Mouse (Mus musculus) liver, embryonic 15.5 days (tissue): ENCODE measurements at regions not wholly inside any gene's neighbourhood (a gene's known extent, or its start where the extent isn't known, plus 50 kb on each side); places are given as distances from the start of the nearest gene placed in this dataset.

Experiments used
- ATAC-seq: fragments of 200-750 bp; cut with Nextera tagmentation; 2 replicates; pipeline ENCODE4 v1.8.0; 2017; ENCODE audit warnings: moderate number of reproducible peaks, mild to moderate bottlenecking, moderate library complexity; ENCODE audit not compliant: insufficient read depth
- H3K27ac ChIP-seq: fragments of 300-500 bp; sonication (generic); replicated peaks from 2 replicates; pipeline ENCODE4 v1.5.1; 2015; ENCODE audit warnings: mild to moderate bottlenecking, inconsistent platforms
- H3K27me3 ChIP-seq: fragments of 300-500 bp; sonication (generic); 2 replicates; pipeline ENCODE4 v1.6.1; 2015; ENCODE audit warnings: mild to moderate bottlenecking, inconsistent platforms
- H3K36me3 ChIP-seq: fragments of 300-500 bp; sonication (generic); replicated peaks from 2 replicates; pipeline ENCODE4 v1.6.1; 2015; ENCODE audit warnings: moderate library complexity, mild to moderate bottlenecking, inconsistent platforms
- H3K4me1 ChIP-seq: fragments of 300-500 bp; sonication (generic); replicated peaks from 2 replicates; pipeline ENCODE4 v1.6.1; 2015; ENCODE audit warnings: inconsistent platforms
- H3K4me2 ChIP-seq: fragments of 300-500 bp; sonication (generic); 2 replicates; pipeline ENCODE4 v1.6.1; 2015; ENCODE audit warnings: moderate library complexity, mild to moderate bottlenecking, inconsistent platforms
- H3K4me3 ChIP-seq: fragments of 300-500 bp; sonication (generic); replicated peaks from 2 replicates; pipeline ENCODE4 v1.5.1; 2015; ENCODE audit warnings: mild to moderate bottlenecking, inconsistent platforms
- H3K9ac ChIP-seq: fragments of 300-500 bp; sonication (generic); 2 replicates; pipeline ENCODE4 v1.6.1; 2015; ENCODE audit warnings: moderate library complexity, mild to moderate bottlenecking, inconsistent platforms
- H3K9me3 ChIP-seq: fragments of 300-500 bp; sonication (generic); replicated peaks from 2 replicates; pipeline ENCODE4 v1.6.1; 2016; ENCODE audit warnings: inconsistent platforms
- WGBS: fragments of 180-500 bp; shearing (Covaris S2); methylation state at CpG from one replicate; pipeline ENCODE4 v1.1.7; 2015; ENCODE audit warnings: mixed read lengths; ENCODE audit not compliant: insufficient replicate concordance; 5-methylcytosine and 5-hydroxymethylcytosine counted together

- H3K9me3 ChIP-seq = no peaks in the 10 kb centered on the region
- no peak for ATAC-seq
- 11% methylated on average over 3 of the region's 3 CpGs for WGBS
Observed at GRCm38 (mm10) chr14:53881304-53881703, 372.6 kb downstream of the Dad1 start.

GRCm38 (mm10) chr14:53876581-53876980, 377.3 kb downstream of the Dad1 start:
- Histone ChIP-seq H3K27me3 (0 out of 2 replicates have a peak, but pooled peaks cover 8% of the 10 kb centered on the region), H3K27ac (no peak overlapping the region), H3K4me3 (no peak overlapping the region), H3K4me1 (no peaks in the 10 kb centered on the region), H3K4me2 (no peak overlapping the region), H3K36me3 (no peaks in the 10 kb centered on the region), H3K9ac (no peak overlapping the region), H3K9me3 (no peaks in the 10 kb centered on the region)
- no peak for ATAC-seq
- 61% methylated on average over 7 of the region's 7 CpGs for WGBS

More at GRCm38 (mm10) chr14:53881304-53881703, 372.6 kb downstream of the Dad1 start:
- no peaks in the 10 kb centered on the region for H3K36me3 ChIP-seq
- H3K27ac ChIP-seq = no peak overlapping the region
- H3K4me1 ChIP-seq = no peaks in the 10 kb centered on the region
- H3K27me3 ChIP-seq = 0 out of 2 replicates have a peak, but pooled peaks cover 3% of the 10 kb centered on the region
- no peak overlapping the region for H3K9ac ChIP-seq
- no peak overlapping the region for H3K4me2 ChIP-seq
- no peak overlapping the region for H3K4me3 ChIP-seq

- H3K36me3 ChIP-seq = no peaks in the 10 kb centered on the region
- no peak overlapping the region for H3K9ac ChIP-seq
- WGBS = 43% methylated on average over 6 of the region's 6 CpGs
- 0 out of 2 replicates have a peak, but pooled peaks cover 8% of the 10 kb centered on the region for H3K27me3 ChIP-seq
- no peaks in the 10 kb centered on the region for H3K4me1 ChIP-seq
- no peak for ATAC-seq
- H3K4me2 ChIP-seq = no peak overlapping the region
- no peaks in the 10 kb centered on the region for H3K9me3 ChIP-seq
- no peak overlapping the region for H3K4me3 ChIP-seq
- no peak overlapping the region for H3K27ac ChIP-seq
Observed at GRCm38 (mm10) chr14:53875736-53876135, 378.2 kb downstream of the Dad1 start.

GRCm38 (mm10) chr14:53847049-53847448, 406.9 kb downstream of the Dad1 start:
- no peak for ATAC-seq
- no peaks in the 10 kb centered on the region for H3K27me3 ChIP-seq
- H3K27ac ChIP-seq = no peak overlapping the region
- H3K4me3 ChIP-seq = no peak overlapping the region
- no peaks in the 10 kb centered on the region for H3K36me3 ChIP-seq
- H3K9ac ChIP-seq = no peak overlapping the region
- H3K4me2 ChIP-seq = no peak overlapping the region
- no peaks in the 10 kb centered on the region for H3K4me1 ChIP-seq
- H3K9me3 ChIP-seq = no peaks in the 10 kb centered on the region
- 64% methylated on average over 7 of the region's 7 CpGs for WGBS

- no peak overlapping the region for H3K4me3 ChIP-seq
- no peaks in the 10 kb centered on the region for H3K4me1 ChIP-seq
- no peaks in the 10 kb centered on the region for H3K36me3 ChIP-seq
- no peaks in the 10 kb centered on the region for H3K27me3 ChIP-seq
- H3K4me2 ChIP-seq = no peak overlapping the region
- 79% methylated on average over 9 of the region's 9 CpGs for WGBS
- no peaks in the 10 kb centered on the region for H3K9me3 ChIP-seq
- ATAC-seq = no peak
- H3K9ac ChIP-seq = no peak overlapping the region
- H3K27ac ChIP-seq = no peak overlapping the region
Observed at GRCm38 (mm10) chr14:53845646-53846045, 408.3 kb downstream of the Dad1 start.

GRCm38 (mm10) chr14:53832553-53832952, 421.4 kb downstream of the Dad1 start:
- Histone ChIP-seq H3K4me3 (no peak overlapping the region), H3K9me3 (no peaks in the 10 kb centered on the region), H3K4me2 (no peak overlapping the region), H3K4me1 (no peaks in the 10 kb centered on the region), H3K27ac (no peak overlapping the region), H3K27me3 (no peaks in the 10 kb centered on the region; the same call in 1 of the 2 replicates), H3K36me3 (no peaks in the 10 kb centered on the region), H3K9ac (no peak overlapping the region)
- WGBS = 63% methylated on average over 3 of the region's 3 CpGs
- ATAC-seq = no peak

- H3K9ac ChIP-seq = no peak overlapping the region
- H3K27me3 ChIP-seq = no peaks in the 10 kb centered on the region; the same call in 1 of the 2 replicates
- H3K27ac ChIP-seq = no peak overlapping the region
- H3K4me3 ChIP-seq = no peak overlapping the region
- H3K36me3 ChIP-seq = no peaks in the 10 kb centered on the region
- no peak overlapping the region for H3K4me2 ChIP-seq
- WGBS = 62% methylated on average over 6 of the region's 6 CpGs
- H3K4me1 ChIP-seq = no peaks in the 10 kb centered on the region
- ATAC-seq = no peak
- no peaks in the 10 kb centered on the region for H3K9me3 ChIP-seq
Observed at GRCm38 (mm10) chr14:53831651-53832050, 422.3 kb downstream of the Dad1 start.

GRCm38 (mm10) chr14:53830717-53831116, 423.2 kb downstream of the Dad1 start:
- H3K36me3 ChIP-seq = no peaks in the 10 kb centered on the region
- no peaks in the 10 kb centered on the region for H3K9me3 ChIP-seq
- no peaks in the 10 kb centered on the region for H3K4me1 ChIP-seq
- H3K9ac ChIP-seq = no peak overlapping the region
- no peak overlapping the region for H3K27ac ChIP-seq
- no peak overlapping the region for H3K4me2 ChIP-seq
- no peak for ATAC-seq
- no peak overlapping the region for H3K4me3 ChIP-seq
- WGBS = 44% methylated on average over 1 of the region's 1 CpGs
- no peaks in the 10 kb centered on the region; the same call in 1 of the 2 replicates for H3K27me3 ChIP-seq

- Histone ChIP-seq H3K9ac (no peak overlapping the region), H3K4me1 (no peaks in the 10 kb centered on the region), H3K27ac (no peak overlapping the region), H3K4me2 (no peak overlapping the region), H3K4me3 (no peak overlapping the region), H3K27me3 (no peaks in the 10 kb centered on the region; the same call in 1 of the 2 replicates), H3K36me3 (no peaks in the 10 kb centered on the region), H3K9me3 (no peaks in the 10 kb centered on the region)
- ATAC-seq = no peak
- WGBS = 68% methylated on average over 4 of the region's 4 CpGs
Observed at GRCm38 (mm10) chr14:53826782-53827181, 427.1 kb downstream of the Dad1 start.

- Histone ChIP-seq H3K4me1 (peaks cover 13% of the 10 kb centered on the region), H3K4me2 (no peak overlapping the region), H3K9ac (no peak overlapping the region), H3K27ac (no peak overlapping the region), H3K36me3 (no peaks in the 10 kb centered on the region), H3K27me3 (no peaks in the 10 kb centered on the region), H3K9me3 (no peaks in the 10 kb centered on the region), H3K4me3 (no peak overlapping the region)
- ATAC-seq = no peak
- 15% methylated on average over 3 of the region's 3 CpGs for WGBS
Observed at GRCm38 (mm10) chr14:53806231-53806630, 447.7 kb downstream of the Dad1 start.

- WGBS = 28% methylated on average over 17 of the region's 17 CpGs
- peak overlapping the region; percentile 32; the same call in 1 of the 2 replicates for H3K4me3 ChIP-seq
- H3K27me3 ChIP-seq = no peaks in the 10 kb centered on the region
- no peak overlapping the region for H3K9ac ChIP-seq
- H3K36me3 ChIP-seq = no peaks in the 10 kb centered on the region
- H3K9me3 ChIP-seq = no peaks in the 10 kb centered on the region
- H3K4me1 ChIP-seq = peaks cover 20% of the 10 kb centered on the region
- no peak for ATAC-seq
- peak overlapping the region; percentile 56 for H3K4me2 ChIP-seq
- no peak overlapping the region for H3K27ac ChIP-seq
Observed at GRCm38 (mm10) chr14:53803698-53804620, 449.9 kb downstream of the Dad1 start.
